Mouse (Mus musculus) 3134 (cell line): ENCODE results near the gene Gtse1.

ENCODE experiments used
- DNase-seq: peaks from one replicate; pipeline ENCODE4 v3.0.0-alpha.2; 2011; ENCODE audit warnings: low spot score; ENCODE audit not compliant: insufficient read length; ENCODE audit errors: extremely low read depth

Gene Gtse1

DNA sequence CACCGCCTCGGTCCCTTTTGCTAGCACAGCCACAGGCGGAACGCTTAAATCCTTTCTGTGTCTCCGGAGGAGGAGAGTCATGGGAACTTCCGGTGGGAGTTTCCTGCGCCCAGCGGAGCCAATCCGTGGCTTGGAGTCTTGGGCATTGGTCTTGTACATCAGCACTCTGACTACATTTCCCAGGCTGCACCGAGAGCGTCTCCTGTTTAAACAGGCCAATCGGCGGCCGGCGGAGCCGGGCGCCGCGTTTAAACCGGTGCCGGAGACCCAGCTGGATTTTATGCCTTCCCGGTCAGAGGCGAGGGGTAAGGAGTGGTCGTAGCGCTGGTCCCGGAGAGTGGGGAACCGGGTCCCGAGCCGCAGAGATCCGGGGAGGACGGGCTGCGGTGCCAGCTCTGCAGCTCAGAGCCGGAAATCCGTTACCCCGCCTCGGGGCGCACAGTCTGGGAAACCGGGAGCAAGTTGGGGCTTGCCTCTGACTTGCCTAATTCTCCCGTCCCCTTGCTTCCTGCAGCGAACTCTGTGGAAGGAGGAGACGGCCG lies at the start of gene Gtse1:
Gtse1 (plus strand) TSS at position 256 of the 542 bp plus-strand sequence.
- peak; percentile 93 for DNase-seq

DNA sequence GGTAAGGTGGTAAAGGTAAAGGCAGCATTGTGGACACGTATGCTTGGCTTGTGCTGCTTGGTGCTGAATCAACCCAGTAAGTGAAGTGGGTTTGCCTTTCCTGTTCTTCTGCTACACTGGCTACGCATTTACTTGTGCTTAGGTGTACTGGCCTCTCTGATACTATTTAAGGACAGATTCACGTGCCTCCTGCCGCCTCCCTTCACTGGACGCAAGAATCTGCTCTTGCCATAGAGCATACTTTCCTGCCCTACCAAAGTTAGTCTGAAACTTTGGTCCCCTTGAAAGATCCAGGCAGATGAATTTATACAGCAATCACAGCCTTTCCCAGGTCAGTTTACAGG lies 49.1 kb upstream of the Gtse1 start:
- no peak for DNase-seq

DNA sequence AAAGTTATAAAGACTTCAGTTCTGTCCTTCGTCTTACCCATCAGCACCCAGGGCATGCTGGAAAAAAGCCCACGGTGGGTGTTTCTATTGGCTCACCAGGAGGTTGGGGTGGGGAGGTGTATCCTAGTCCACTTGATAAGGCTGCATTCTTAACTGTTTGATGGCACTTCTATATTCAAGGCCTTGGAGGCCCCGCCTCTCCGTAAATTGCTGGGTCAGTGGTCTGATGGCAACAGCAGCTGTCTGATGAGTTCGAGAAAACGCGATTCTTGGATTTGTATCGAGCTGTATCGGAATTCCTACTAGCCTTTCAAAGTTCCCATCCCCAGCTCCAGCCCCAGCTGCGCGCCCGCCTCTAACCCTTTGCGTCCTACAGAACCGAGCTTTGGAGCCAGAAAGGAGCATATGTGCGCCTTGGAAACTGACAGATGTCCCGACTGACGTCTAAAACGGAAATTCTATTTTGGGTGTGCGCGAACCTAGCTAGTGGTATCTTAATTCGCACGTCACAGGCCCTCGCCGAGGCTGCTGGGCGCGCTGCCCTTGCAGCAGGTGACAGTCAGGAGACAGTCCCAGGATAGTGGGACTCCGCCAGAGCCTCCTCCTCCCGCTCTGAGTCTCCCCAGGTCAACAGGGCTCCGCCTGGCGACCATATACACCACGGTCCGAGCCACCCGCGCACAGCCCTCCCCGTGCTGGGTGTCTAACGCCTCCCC lies 48.6 kb upstream of the Gtse1 start:
- no peak for DNase-seq

DNA sequence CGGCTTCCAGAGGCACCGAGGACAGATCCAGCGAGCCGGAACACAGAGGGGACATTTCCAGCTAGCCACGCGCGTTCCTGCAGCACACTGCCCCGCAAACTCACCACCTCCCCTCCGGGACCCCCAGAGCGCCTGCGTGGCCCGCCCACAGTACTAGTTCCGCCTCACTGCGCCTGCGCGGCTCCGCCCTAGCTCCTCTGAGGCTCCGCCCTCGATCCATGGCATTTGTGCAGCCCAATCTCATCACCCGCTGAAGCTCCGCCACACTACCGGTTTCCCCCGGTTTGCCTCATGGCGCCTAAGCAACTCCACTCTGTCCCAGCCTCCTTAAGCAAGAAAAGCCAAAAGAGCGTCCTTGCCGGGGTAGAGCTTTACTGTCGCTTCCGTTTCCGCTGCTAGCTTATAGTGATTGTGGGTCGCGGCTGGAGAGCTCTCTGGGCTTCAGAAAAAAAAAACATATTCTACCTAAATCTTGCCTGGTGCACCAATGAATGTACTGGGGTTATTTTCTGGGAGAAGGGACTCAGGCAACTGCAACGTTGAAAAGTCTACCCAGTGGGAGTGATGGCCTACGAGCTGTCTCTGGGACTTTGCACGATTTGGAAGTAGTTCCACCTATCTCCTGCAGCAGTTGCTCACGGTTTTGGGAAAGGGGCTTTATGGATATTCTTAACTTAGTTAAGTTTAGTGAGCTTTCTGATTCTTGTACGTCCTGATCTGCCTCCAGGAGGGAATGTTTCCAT lies 47.8 kb upstream of the Gtse1 start, which contains the start of gene Cdpf1:
Cdpf1 (minus strand) TSS at position 163 of the 743 bp plus-strand sequence.
- DNase-seq: peak; percentile 93

DNA sequence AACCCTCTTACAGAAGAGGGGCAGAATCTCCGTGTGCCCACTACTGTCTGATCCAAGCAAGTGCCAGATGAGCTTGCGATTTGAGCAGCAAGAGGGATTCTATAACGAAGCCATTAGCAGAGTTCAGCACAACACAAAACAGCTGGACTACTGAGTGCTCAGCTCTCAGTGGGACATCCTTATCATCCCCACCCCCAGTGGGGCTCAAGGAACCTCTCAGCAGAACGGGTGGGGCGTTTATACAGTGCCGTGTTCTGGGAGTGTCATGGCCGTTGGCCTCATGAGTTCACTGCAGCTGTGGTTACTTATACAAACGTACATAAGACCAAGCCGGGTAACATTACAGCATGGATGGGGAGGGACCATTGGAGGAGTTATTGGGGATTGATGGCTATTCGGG lies 46.1 kb upstream of the Gtse1 start:
- DNase-seq: no peak

DNA sequence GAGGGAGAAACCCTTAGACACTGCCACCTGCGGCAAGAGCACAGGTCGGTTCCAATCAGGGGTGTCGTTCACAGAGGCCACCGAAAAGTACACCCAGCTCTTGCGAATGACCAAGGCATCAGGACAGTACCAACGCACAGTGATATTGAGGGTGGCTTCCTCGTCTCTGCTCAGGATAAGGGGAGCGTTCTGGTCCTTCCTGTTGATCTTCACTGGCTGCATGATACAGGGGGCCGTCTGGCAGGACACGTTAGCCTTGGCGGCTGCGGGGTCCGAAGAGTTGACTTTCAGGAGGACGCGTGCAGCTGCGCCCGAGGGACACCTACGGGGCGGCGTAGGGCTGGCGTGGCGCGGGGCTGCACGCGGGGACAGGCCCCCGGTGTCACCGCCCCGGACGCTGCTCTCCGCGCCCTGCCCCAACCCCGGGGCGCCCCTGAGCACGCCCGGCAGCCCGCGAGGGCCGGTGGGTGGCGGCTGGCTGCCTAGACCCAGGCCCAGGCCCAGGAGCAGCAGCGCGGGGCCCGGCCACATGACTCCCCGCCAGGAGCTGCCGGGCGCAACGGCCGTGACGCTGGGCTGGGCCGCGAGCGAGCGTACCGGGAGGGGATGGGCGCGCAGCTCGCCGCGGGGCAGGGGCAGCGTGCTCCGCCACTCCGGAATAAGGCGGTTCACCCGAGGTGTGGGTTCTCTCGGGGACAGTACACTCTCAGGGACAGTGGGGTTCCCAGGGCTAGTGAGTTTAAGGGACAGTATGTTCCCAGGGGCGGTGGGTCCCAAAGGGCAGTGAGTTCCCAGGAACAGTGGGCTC lies 38.1 kb upstream of the Gtse1 start, which contains the start of gene Pkdrej:
Pkdrej (minus strand) TSS at position 532 of the 808 bp plus-strand sequence.
- no peak for DNase-seq

DNA sequence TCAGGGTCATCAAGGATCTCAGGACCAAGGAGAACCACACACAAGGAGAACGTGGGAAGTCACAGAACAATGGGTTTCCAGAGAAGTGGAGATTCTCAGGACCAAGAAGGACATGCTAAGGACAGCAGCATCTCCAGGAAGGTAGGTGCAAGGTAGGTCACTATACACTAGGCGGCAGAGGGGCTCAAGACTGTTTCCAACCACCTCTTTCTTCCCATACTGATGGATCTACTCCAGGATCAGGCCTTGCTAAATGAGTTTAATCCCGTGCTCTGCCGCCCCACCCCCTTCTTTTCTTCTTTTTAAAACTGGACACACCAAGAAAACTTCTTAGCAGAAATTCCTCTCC lies 37.6 kb upstream of the Gtse1 start:
- DNase-seq: no peak

DNA sequence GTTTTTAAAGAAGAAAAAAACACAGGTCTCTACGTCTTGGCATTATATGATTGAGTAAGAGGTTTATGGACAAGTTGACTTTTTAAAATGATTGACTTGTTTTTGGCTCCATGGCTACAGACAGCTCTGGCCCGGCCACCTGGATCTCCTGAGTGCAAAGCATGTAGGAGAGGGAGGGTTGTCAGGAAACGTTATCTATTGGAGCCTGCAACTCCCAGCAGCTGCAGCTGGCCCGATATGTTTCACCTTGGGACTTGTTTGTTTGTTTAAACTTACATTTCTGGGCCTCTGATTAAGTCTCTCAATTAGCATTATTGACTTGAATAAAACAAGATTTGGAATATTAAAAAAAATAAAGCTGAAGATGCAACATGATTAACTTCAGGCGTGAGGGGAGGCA lies 32.9 kb upstream of the Gtse1 start:
- DNase-seq: no peak

DNA sequence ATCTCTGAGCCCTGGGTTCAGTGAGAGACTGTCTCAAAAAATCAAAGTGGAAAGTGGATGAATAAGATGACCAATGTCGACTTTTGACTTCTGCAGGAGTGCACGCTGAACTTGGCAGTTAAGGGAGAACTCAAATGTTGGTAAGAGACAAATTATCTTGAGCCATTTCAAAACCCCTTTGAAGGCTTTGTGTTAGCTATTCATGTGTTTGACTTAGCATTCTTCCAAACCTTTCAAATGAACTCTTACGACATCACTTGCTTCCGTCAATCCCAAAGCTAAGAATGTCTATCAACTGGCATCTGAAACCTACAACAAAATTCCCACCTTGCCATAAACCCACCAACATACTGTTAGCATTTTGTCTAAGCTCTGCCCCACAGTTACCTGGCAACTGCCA lies 31.5 kb upstream of the Gtse1 start:
- DNase-seq: no peak

DNA sequence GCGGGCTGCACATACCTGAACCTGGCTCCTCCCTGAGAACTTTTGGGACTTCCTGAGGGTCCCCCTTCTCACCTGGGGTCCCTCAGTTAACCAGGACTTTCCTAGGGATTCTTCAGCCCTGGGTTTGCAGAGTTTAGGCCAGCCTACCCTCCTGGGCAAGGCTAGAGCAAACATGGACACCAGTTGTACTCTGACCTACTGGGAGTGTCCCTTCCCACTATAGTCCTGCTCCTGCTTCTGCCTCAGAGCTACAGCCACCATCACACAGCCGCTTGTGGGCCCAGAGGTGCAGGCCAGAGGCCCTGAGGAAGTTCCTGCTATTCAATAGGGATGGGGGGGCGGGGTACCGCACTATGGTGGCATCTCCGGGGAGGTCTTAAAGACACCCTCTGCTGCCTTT lies 30.1 kb upstream of the Gtse1 start:
- DNase-seq: no peak

DNA sequence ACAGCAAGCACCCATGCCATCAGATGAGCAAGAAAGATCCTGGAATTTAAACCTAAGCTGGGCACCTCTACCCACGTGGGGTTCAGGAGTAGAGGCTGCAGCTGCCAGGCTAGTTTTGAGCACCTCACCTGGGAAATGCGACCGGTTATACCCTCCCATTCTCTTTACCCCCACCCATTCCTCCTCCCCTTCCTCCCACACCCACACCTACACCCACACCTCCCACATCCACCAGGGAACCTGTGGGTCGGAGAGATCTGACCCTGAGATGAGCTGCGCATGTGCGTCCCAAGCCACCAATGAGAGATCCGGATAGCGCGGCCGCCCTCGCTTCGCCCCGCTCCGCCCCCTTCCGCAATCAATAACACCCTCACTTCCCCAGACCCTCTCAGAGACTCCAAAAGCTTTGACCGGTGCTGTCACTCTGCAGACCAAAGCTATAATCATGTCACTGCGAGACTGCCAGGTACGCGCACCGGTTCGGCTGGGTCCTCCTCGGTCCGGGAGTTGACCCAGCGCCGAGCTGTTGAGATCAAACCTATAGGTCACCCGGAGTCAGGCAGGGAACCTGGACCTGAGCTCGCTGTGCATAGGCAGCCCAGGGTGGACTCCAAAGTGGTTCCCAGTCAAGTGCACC lies 27.5 kb upstream of the Gtse1 start, which contains the start of gene Ttc38:
Ttc38 (plus strand) TSS at position 353 of the 637 bp plus-strand sequence.
- DNase-seq: peak; percentile 51

DNA sequence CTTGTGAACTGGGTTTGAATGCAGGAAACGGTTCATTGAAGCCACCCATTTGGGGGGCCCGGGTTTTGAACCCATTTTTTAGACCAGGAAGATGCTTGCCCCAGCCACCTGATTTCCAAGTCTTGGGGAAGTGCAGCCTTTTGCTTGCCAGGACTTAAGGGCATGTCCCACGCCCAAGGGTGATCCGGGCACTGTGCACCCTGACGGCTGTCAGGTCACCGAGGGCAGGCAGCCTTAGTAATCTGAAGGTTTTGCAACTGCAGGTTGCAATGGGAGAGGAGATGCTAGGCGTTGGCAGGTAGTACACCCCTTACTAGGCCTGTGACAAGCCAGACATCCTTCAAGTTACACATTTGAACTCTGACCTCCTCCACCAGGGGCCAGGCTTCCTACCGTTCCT lies 26.9 kb upstream of the Gtse1 start:
- DNase-seq: no peak

DNA sequence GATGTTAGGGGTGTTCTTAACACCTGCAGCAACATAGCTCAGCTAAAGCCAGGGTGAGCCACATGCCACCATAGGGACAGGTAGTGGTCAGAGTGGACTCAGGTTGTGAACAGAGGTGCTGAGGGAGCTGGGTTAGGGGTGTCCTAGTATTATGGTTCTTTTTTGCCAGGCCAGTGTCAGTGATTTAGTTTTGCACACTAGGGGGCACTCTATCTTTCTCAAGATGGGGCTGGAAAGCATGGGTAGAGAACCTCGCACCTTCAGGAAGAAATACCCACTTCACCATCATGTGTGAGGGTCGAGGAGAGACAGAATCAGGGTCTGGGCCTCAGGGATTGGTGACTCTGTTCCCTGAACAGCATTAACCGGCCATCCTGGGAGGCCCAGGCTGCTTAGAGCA lies 24.2 kb upstream of the Gtse1 start:
- no peak for DNase-seq

DNA sequence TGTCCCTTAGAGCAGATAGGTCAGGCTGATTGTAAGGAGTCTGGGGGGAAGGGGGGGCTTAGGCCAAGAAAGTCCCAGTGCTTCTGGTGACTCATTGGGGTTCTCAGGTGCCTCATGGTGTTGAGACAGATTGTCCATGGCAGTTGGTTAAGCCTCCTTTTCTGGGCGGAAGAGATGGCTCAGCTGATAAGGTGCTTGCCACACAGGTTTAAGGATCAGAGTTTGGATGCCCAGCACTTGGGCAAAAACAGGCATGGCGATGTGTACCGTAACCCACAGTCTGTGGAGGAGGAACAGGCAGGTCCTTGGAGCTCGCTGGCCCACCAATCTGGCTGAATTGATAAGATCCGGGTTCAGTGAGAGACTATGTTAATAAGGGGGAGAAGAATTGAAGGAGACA lies 22.7 kb upstream of the Gtse1 start:
- no peak for DNase-seq

DNA sequence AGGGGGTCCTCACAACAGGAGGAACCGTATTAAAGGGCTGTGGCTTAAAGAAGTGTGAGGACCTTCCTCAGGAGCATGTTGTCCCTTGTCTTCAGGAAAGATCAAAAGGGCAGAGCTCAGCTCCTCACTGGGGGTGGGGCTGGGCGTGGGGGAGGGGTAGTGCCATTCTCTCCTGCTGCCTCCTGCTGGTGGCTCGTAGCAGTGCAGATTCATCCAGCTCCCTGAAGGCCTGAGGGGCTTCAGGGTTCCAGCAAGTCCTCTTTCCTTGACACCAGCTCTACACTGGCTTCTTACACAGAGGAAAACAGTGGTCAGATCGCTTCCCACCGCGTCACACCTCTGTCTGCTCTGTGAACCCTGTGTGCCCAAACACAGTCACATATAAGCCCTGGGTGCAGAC lies 18.6 kb upstream of the Gtse1 start:
- no peak for DNase-seq

DNA sequence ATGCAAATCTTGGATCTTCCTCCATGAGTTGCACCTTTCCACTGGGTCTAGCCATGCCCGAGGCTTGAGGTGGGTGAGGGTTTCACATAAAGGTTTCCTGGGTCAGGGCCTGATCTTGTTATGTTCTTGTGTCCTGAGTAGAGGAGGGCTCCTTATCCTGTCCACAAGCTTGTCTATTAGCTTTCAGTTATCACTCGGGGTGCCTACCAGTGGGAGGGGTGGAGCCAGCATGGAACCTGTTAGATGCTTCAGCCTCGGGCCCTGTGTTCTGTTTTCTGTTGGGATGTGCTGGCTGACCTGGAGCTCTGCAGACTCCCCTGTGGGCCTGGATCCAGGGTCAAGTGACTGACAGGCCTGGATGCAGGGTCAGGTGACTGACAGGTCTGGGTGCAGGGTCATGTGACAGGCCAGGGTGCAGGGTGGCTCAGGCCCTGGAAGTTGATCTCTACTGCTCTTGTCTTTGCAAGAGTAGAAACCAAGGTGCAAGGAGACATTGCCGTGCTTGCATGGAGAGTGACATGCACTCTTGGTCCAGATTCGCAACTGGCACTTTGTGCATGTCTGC lies 17.7 kb upstream of the Gtse1 start:
- DNase-seq: no peak

DNA sequence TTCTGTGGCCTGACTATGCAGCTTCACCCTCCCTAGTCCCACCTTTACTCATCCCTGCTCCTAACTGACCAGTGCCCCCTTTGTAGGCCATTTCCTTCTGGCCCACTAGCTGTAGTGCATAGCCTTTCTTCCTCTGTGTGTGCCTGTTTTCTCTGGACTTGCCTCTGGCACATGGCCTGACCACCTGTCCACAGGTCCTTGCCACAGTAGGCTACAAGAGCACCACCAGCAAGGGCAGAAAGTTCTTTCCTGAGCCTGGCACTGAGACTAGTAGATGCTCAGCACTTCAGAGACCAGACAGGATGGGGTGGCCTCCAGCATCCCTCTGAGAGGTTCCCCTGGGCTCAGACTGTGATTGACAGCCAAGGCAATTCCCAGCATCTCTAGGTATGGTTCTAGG lies 14.5 kb upstream of the Gtse1 start:
- no peak for DNase-seq

DNA sequence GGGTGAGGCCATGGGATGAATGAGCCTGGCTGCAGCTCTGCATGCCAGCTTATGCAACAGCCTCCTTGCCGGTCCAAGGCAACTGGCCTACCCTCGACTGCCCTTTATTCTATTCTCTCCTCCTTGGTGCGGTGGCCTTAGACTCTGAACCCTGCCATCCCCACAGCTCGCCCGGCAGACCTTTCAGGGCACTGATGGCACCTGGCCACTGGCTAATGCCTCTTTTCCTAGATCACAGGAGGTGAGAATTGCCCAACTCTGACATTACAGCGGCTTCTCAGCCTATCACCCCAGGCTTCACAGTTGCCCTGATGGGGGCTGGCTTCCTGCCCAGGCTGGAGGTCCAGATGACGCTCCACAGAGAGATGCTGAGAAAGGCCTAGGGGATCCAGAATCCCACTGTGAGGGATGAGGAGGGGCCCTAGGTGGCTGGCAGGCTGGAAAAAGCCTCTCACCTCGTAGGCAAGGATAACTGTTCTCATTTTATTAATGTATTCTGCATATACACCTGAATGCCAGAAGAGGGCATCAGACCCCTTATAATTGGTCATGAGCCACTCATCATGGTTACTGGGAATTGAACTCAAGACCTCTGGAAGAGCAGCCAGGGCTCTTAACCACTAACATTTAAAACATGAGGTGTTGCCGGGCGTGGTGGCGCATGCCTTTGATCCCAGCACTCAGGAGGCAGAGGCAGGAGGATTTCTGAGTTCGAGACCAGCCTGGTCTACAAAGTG lies 7.7 kb upstream of the Gtse1 start:
- DNase-seq: no peak

DNA sequence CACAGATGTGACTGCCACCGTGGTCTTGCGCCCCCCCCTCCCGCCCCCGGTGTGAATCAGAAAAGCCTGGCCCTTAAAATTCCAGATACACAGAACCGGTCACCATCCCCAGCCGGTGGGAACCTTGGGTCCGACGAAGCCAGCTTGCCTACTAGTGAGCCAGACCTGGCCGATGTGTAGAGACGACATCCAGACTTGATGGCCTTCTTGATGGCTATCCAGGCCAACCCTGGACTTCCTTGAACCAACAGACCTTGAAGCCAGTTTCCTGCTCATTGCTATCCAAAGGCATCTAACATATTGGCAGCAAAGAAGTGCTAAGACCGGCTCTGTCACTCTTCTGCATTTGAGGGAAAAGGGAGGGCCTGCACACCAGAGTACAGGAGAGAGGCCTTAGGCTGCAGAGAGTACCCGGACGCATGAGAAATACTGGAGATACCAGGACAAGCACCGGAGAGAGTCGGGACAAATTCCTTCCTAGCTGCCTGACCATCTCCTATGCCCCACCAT lies 510 bp upstream of the Gtse1 start:
- no peak for DNase-seq
